Mouse (Mus musculus): ENCODE measurements at regions not wholly inside any gene's neighbourhood (a gene's known extent, or its start where the extent isn't known, plus 50 kb on each side); places are given as distances from the start of the nearest gene placed in this dataset.

- TF ChIP-seq CTCF (IDR thresholded peaks at IDR 0.05; ENCODE audit: low read depth): no peak
- no peak for TF ChIP-seq EP300 (IDR thresholded peaks at IDR 0.05; ENCODE audit: low read depth)
Measured at GRCm38 (mm10) chr4:98202232-98202631, 180.9 kb downstream of the Tm2d1 start.
